Mouse (Mus musculus) left cerebral cortex, postnatal 10 days (tissue): ENCODE measurements around the gene Prx. TPM values are rescaled to one million over a fixed set of nuclear protein-coding genes. Genes with fewer than 3 reads are reported as not detected.

ENCODE experiments used
- DNase-seq, 2 experiments: peaks; one replicate each; pipeline ENCODE4 v3.0.0; 2021 to 2022; ENCODE audit warnings: low spot score in 2 of 2, mixed read lengths in 1 of 2; ENCODE audit errors: extremely low spot score in 1 of 2
- intact Hi-C: fragments of 180-260 bp; cut with DNase I; formaldehyde crosslinking; loops from one replicate; pipeline ENCODE4 v1.15.1; 2025
- total RNA-seq, 2 experiments: library from RNA; stranded (reverse); gene quantifications; 2 replicates each; pipeline ENCODE4 v1.2.3; 2021

Gene Prx
- total RNA-seq, 2 experiments from 2014 or later: 1.4 TPM

DNA sequence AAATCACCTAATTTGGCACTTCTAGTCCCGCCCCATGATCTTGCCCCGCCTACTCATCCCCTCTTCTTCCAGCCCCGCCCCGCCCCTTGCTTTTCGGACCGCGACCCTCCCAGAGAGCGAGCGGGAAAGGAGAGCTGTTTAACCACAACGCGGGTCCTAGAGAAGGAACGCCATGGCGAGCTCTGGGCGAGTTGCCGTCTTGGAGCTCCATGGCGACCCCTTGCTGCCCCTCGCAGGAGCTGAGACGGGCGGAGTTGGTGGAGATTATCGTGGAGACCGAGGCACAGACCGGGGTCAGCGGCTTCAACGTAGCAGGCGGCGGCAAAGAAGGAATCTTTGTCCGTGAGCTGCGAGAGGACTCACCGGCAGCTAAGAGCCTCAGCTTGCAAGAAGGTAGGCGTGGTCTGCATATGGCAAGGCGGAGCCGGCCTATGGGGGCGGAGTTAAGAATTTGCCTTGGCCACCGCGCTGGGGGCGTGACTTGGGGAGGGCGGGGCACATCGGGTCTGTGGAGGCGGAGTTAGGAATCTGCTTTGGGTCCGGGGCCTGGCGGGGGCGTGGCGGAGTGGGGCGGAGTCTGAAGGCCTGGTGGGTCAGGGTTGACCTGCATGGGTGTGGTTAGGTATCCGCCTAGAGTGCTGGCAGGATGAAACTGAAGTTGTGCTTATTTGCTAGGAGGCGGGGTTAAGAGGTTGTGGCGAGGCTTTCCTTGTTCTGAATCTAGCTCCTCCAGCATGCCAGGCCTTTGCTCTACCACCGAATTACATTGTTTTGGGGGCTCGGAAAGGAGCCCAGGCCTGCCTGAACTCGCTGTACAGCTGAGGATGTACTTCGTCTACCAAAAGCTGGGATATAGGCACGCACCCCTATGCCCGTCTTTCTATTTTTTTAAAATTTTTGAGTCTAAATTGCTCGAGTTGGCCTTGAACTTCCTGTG lies 8.9 kb downstream of the Prx start:
- intact Hi-C loops: no loop called here
- DNase-seq: peak; percentile 88 to 97

DNA sequence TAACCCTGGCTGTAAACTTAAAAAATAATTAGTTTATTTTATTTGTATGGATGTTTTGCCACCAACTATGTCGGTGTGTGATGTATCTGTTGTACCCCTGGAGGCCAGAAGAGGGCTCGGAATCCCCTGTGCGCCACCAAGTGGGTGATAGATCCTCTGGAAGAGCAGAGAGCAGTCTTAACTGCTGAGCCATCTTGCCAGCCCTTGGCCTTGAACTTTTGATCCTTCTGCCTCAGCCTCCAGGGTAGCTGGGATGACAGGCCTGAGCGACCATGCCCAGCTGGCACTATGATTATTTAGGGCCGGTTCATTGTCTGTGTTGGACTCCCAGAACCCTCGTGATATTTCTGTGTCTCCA lies 9.5 kb downstream of the Prx start:
- peak in 1 of 2 experiments; percentile 76 for DNase-seq
- intact Hi-C loops: no loop called here

DNA sequence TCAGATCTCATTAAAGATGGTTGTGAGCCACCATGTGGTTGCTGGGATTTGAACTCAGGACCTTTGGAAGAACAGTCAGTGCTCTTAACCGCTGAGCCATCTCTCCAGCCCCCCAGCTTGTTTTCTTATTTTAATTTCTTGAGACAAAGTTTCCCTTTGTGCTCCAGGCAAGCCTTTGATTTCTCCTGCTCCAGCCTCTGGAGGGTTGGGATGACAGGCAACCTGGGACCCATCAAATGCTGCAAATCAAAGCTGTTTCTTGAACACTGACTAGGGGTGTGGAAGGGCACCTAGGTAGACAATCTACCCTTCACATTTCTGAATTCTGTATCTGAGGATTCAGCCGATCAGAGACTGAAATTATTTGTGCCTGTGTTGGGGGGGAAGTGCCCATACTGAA lies 11.7 kb downstream of the Prx start:
- intact Hi-C loops: no loop called here
- no peak for DNase-seq

DNA sequence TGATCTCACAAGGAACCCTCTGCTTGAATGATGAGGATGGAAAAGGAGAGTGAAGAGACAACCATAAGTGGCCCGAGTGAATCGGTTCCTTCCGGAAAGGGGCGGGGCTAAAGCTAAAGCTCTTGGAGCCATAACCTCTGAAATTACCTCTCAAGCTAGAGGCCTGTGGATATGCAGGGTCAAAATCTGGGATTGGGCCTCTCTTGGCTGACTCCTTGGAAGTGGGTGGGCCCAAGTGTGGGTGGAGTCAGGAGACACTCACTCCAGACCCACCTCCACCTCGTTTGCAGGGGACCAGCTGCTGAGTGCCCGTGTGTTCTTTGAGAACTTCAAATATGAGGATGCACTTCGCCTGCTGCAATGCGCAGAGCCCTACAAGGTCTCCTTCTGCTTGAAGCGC lies 15.8 kb downstream of the Prx start:
- intact Hi-C loops: no loop called here
- DNase-seq: no peak

DNA sequence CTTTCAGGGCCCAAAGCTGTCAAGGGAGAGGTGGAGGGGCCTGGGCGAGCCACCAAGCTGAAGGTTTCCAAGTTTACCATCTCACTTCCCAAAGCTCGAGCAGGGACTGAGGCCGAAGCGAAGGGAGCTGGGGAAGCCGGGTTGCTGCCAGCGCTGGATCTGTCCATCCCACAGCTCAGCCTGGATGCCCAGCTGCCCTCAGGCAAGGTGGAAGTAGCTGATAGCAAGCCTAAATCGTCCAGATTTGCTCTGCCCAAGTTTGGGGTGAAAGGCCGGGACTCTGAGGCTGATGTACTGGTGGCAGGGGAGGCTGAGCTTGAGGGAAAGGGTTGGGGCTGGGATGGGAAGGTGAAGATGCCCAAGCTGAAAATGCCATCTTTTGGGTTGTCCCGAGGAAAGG lies 19.2 kb downstream of the Prx start:
- no peak for DNase-seq
- intact Hi-C loops: no loop called here

DNA sequence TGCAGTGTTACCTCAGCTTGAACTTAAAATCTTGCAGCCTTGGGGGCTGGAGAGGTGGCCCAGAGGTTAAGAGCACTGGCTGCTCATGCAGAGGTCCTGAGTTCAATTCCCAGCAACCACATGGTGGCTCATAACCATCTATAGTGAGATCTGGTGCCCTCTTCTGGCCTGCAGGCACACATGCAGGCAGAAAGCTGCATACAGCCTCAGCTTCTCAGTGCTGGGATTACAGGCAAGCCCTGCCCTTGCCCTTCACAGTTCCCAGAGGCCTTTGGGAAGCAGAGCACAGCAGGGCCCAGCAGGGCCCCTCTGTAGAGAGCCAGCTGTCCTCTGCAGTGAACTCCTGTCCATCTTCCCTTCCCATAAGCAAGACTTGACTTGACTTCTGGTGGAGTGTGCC lies 21.0 kb downstream of the Prx start:
- intact Hi-C loops: no loop called here
- DNase-seq: no peak

DNA sequence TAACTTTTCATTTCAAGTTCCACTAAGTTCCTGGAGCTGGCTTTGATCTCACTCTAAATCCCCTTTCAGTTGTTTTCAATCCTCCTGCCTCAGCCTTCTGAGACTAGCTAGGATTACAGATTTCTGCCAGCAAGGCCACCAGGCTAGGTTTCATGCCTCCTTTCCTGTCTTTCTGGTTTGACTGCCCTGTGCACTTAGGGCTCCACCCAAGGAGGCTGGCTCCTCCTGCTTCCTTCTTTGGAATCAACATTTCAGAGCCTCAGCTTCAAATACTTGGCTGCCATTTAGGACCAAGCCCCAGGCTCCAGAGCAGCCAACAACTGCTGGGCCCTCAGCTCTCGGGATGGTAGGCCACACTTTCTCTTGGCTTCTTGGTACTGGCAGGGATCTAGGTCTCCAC lies 21.5 kb downstream of the Prx start:
- intact Hi-C loops: no loop called here
- DNase-seq: peak in 1 of 2 experiments; percentile 8

DNA sequence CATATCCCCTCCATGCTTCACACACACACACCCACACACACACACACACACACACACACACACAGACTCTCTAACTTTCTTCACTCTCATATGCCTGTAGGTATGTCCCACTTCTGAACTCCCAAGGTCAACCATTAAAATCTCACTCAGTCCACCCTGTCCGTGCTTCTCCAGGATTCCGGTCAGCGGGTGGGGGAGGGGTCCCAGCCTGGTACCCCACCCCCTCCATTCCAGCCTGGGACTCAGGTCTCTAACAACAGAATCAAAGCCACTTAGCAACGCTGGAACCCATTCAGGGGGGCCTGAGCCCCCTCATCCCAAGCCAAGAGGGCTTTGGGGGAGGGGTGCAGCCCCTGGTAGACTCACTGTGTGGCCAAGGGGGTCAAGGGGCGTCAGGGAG lies 23.8 kb downstream of the Prx start, which contains the start of gene Hipk4:
Gene Hipk4, plus strand, starts transcription at position 301 of the 400 bp plus-strand sequence.
- intact Hi-C loops: no loop called here
- DNase-seq: no peak

DNA sequence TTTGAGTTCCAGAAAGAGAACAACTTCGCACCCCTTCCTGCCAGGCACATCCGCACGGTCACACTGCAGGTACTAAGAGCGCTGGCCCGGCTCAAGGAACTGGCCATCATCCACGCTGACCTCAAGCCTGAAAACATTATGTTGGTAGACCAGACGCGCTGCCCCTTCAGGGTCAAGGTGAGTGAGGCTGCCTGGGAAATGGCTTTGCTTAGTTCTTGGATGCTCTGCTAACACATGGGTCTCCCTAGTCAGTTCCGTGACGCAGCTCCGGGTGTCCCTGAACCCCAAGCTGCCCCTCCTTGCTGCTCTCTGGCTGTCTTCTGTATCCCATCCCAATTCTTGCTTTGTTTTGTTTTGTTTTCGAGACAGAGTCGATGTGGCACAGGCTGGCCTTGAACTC lies 24.7 kb downstream of the Prx start:
- intact Hi-C loops: no loop called here
- no peak for DNase-seq

DNA sequence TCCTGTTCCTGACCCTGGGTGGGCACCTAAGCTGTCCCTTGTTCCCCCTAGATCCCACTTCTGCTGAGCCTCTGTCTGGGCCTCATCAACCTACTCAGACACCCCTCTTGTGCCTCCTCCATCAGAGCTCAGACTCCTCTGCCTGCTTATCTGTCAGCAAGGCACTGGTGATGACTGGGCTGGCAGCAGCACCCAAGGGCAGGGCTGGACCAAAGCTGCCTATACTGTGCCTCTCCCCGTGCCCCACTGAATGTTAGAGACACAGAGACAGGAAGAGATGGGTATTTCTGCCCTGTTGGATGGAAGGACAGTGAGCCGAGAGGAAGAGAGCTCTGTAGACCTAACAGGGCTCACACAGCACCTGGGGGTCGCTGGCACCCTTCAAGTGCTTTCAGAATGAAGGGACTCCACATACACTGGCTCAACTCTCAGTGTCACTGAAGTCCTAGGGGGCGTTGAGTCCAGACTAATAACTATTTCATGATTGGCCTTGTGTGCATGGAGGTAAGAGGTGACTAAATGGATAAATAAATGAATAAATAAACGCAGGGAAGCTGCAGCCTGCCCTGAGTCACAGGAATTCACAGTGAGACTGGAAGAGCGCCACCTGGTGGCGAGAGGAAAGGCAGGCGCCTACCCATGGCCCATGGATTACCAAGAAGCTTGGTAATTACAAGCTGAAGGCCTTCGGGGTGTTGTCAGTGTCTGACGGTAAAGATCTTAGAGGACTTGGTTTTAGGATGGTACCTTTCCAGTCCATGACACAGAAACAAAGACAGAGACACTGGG lies 27.1 kb downstream of the Prx start:
- DNase-seq: peak; percentile 71 to 76
- intact Hi-C loops: no loop called here

DNA sequence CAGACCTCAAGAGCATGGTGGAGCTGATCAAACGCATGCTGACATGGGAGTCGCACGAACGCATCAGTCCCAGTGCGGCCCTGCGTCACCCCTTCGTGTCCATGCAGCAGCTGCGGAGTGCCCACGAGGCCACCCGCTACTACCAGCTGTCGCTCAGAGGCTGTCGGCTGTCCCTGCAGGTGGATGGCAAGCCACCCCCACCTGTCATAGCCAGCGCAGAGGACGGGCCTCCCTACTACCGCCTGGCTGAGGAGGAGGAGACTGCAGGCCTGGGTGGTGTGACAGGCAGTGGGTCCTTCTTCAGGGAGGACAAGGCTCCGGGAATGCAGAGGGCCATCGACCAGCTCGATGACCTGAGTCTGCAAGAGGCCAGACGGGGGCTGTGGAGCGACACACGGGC lies 29.9 kb downstream of the Prx start:
- intact Hi-C loops: no loop called here

DNA sequence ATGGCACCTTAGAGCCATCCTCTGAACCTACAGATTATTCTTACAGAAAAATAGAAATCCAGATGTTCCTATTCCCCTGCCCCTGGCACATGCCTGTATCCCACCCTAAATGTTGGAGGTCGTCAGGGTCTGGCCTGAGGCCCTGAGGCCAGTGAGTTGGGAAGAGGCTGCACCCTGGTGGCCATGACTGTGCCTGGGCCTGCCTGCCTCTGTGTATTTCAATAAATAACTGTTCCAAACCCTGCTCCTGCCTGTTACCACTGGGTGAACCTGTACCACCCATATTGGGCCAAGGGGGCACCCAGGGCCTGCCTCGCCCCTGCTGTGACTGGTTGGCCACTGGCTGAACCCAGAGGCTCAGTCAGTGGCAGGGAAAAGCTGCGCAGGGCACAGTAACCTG lies 31.8 kb downstream of the Prx start:
- peak in 1 of 2 experiments; percentile 23 for DNase-seq
- intact Hi-C loops: no loop called here

More for the DNA sequence above, 29.9 kb downstream of the Prx start:
- peak in 1 of 2 experiments; percentile 51 for DNase-seq

DNA sequence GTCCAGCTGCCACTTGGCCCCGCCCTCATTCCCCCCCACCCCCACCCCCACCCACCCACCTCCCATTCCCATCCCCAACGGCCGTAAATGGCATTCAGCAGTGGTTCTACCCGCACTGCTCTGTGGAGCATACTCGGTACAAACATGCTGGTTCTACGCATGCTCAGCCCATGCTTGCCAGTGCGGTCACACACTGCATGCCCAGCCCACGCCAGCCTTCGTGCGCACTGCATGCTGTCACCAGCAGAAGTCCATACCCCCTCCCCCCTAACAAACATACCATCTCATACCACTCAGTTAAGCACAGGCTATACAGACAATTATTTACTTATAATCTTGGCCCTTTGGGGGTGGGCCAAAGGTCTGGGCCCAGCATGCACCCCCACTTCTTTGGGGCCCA lies 32.6 kb downstream of the Prx start:
- peak in 1 of 2 experiments; percentile 43 for DNase-seq
- intact Hi-C loops: no loop called here

DNA sequence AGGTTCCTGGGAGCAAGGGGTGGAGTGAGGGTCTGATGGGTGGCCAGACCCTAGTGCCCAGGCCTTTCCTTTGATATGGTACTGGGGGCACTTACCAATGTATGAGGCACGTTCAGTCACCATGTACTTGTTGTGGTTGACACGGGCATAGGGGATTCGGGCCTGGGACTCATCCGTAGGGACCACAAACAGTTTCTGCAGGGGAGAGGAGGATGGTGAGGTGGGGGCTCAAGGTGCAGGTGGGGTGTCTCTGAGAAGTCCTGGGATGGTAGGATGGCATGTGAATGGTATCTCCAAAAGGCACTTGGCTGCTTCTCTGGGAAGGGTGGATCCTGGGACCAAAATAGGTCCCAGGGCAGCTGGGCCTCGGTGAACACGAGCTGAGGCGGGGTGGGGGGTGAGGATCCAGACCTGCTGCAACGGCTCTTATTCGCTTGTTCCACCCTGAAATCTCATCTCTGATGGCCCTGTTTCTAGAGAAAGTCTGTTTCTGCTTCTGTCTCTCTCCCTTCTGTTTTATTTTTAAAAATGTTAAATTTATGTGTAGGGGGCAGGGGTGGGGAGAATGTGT lies 33.4 kb downstream of the Prx start:
- DNase-seq: peak in 1 of 2 experiments; percentile 32
- intact Hi-C loops: no loop called here

DNA sequence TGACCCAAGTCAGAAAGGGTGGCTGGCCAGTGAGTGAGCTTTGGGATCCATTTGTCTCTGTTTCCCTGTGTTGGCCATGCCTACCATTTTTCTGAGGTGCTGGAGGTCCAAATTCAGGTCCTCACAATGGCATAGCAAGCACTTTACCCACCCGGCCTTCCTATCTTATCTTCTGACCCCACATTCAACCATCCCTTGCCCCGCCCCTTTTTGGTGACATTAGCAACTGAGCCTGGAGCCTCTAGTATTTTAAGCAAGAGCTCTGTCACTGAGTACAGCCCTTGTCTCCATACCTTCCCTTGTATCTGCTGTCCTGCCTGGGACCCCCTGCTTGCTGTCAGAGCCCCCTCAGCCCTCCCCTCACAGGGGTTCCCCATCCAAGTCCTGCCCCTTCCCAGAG lies 36.3 kb downstream of the Prx start:
- intact Hi-C loops: no loop called here
- peak in 1 of 2 experiments; percentile 20 for DNase-seq

DNA sequence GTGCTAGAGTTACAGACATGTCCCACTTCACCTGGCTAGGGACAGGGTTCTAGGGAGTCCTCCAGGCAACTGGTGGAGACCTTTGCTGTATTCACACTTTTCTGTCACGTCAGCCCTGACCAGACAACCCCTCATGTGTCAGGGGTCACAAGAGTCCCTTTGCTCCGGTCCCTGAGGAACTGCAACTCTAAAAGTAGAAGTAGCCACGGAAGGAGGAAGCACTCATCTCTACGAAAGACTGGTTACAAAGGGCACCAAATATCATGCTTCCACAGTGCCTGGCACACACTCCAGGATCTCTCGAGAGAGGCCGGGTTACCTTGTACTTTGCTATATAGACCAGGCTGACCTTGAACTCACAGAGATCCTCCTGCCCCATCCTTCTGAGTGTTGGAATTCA lies 37.5 kb downstream of the Prx start:
- intact Hi-C loops: no loop called here
- peak in 1 of 2 experiments; percentile 18 for DNase-seq

DNA sequence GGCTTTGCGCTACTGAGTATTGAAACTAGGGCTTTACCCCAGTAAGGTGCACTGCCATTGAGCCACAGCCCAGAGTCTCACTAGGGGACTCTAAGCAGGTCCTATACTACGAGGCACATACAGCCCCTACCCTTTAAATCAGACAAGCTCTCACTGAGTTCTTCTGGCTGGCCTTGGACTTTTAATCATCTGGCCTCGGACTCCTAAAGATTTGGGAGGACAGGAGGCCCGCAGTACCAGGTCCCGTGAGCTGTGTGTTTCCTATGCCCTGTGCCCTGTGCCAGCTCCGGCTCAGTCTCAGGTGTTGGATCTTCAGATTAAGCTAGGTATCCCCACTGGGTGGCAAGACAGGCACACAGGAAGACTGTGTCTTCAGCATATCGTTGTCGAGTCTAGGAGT lies 38.9 kb downstream of the Prx start:
- intact Hi-C loops: no loop called here
- no peak for DNase-seq

DNA sequence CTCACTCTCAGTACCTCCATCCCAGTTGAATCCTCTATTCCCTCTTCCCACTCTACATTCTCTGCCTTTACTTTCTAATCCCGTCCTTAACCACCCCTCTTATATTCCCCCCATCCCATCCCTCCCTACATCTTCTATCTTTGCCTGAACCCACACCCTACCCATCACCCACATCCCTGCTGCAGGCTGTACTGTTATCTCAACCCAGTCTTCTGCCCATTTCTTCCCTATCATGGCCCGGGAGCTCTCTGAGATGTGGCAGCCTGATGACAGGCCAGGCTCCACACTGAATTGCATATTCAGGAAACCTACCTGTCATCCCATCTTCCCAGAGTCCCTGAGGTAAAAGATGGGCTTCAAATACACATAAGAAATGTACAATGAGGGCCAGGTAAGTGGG lies 39.7 kb downstream of the Prx start:
- intact Hi-C loops: no loop called here
- no peak for DNase-seq

DNA sequence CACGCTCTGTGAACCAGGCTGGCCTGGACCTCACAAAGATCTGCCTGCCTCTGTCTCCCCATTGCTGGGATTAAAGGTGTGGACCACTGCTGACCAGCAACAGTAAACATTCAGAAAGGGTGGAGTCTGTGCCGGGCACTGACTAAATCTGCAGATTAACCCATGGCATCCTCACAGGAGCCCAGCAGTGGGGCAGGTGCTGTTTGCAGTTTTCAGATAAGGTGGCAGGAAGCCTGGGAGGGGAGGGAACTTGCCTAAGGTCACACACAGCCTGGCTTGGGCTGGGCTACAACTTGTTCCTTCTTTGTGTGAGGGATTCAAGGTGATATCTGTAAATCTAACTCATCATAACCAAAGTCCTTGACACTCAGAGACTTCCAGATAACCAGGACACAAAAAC lies 41.4 kb downstream of the Prx start:
- no peak for DNase-seq
- intact Hi-C loops: no loop called here

DNA sequence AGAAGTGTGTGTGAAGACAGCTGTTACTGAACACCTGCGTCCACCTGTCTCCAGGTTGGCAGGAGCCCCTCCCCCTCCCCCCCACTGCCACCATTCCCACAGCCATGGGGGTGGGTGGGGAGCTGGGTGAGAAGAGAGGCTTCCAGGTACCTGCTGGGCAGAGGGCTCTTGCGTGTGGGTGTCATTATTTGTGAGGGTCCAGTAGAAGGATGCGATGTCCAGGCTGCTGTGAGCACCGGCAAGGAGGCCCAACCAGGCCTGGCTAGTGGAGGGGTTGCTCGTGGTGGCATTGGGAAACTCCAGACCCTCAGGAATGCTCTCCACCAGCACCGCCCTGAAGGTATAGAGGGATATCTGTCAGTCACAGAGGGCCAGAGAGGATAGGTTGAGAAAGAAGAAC lies 41.8 kb downstream of the Prx start:
- intact Hi-C loops: no loop called here
- peak in 1 of 2 experiments; percentile 38 for DNase-seq
